Mouse (Mus musculus): ENCODE results near the gene Lnpk. TPM values are rescaled to one million over a fixed set of nuclear protein-coding genes. Genes with fewer than 3 reads are reported as not detected.

The Lnpk gene
- 14.4 TPM for polyA plus RNA-seq (2014; fragmentation: Illumina TruSeq; extraction: RNeasy Lipid Tissue Mini Kit (QIAGEN cat#74804); ENCODE audit: low read depth, low replicate concordance)

GRCm38 (mm10) chr2:74578843-74579489 is at the start of gene Lnpk:
TSS of gene Lnpk (minus strand) at chr2:74579435.

Other genes with a start within 250 kb of the Lnpk start
- not detected for gene Evx2, start 80.1 kb upstream of the Lnpk start, polyA plus RNA-seq (2014; fragmentation: Illumina TruSeq; extraction: RNeasy Lipid Tissue Mini Kit (QIAGEN cat#74804); ENCODE audit: low read depth, low replicate concordance)
- gene Hoxd13, start 88.9 kb upstream of the Lnpk start, polyA plus RNA-seq (2014; fragmentation: Illumina TruSeq; extraction: RNeasy Lipid Tissue Mini Kit (QIAGEN cat#74804); ENCODE audit: low read depth, low replicate concordance), result not detected
- gene Hoxd12, start 95.6 kb upstream of the Lnpk start, polyA plus RNA-seq (2014; fragmentation: Illumina TruSeq; extraction: RNeasy Lipid Tissue Mini Kit (QIAGEN cat#74804); ENCODE audit: low read depth, low replicate concordance), result not detected
- not detected for gene Hoxd11, start 100.1 kb upstream of the Lnpk start, polyA plus RNA-seq (2014; fragmentation: Illumina TruSeq; extraction: RNeasy Lipid Tissue Mini Kit (QIAGEN cat#74804); ENCODE audit: low read depth, low replicate concordance)
- gene Hoxd10, start 112.5 kb upstream of the Lnpk start, polyA plus RNA-seq (2014; fragmentation: Illumina TruSeq; extraction: RNeasy Lipid Tissue Mini Kit (QIAGEN cat#74804); ENCODE audit: low read depth, low replicate concordance), result 1.1 TPM
- 31.1 TPM for gene Hoxd9, start 118.3 kb upstream of the Lnpk start, polyA plus RNA-seq (2014; fragmentation: Illumina TruSeq; extraction: RNeasy Lipid Tissue Mini Kit (QIAGEN cat#74804); ENCODE audit: low read depth, low replicate concordance)
- 99.7 TPM for gene Hoxd8, start 125.2 kb upstream of the Lnpk start, polyA plus RNA-seq (2014; fragmentation: Illumina TruSeq; extraction: RNeasy Lipid Tissue Mini Kit (QIAGEN cat#74804); ENCODE audit: low read depth, low replicate concordance)
- gene Hoxd3, start 132.5 kb upstream of the Lnpk start, polyA plus RNA-seq (2014; fragmentation: Illumina TruSeq; extraction: RNeasy Lipid Tissue Mini Kit (QIAGEN cat#74804); ENCODE audit: low read depth, low replicate concordance), result 25.9 TPM
- gene Hoxd4, start 132.5 kb upstream of the Lnpk start, polyA plus RNA-seq (2014; fragmentation: Illumina TruSeq; extraction: RNeasy Lipid Tissue Mini Kit (QIAGEN cat#74804); ENCODE audit: low read depth, low replicate concordance), result 111 TPM
- gene Gm28230, start 147.3 kb upstream of the Lnpk start, polyA plus RNA-seq (2014; fragmentation: Illumina TruSeq; extraction: RNeasy Lipid Tissue Mini Kit (QIAGEN cat#74804); ENCODE audit: low read depth, low replicate concordance), result 23.8 TPM
- gene Hoxd1, start 183.5 kb upstream of the Lnpk start, polyA plus RNA-seq (2014; fragmentation: Illumina TruSeq; extraction: RNeasy Lipid Tissue Mini Kit (QIAGEN cat#74804); ENCODE audit: low read depth, low replicate concordance), result 0.32 TPM
- gene Mtx2, start 246.4 kb upstream of the Lnpk start, polyA plus RNA-seq (2014; fragmentation: Illumina TruSeq; extraction: RNeasy Lipid Tissue Mini Kit (QIAGEN cat#74804); ENCODE audit: low read depth, low replicate concordance), result 48.5 TPM